22 mouse cellular contexts compared by ENCODE assay signal in the genomic region with DNA sequence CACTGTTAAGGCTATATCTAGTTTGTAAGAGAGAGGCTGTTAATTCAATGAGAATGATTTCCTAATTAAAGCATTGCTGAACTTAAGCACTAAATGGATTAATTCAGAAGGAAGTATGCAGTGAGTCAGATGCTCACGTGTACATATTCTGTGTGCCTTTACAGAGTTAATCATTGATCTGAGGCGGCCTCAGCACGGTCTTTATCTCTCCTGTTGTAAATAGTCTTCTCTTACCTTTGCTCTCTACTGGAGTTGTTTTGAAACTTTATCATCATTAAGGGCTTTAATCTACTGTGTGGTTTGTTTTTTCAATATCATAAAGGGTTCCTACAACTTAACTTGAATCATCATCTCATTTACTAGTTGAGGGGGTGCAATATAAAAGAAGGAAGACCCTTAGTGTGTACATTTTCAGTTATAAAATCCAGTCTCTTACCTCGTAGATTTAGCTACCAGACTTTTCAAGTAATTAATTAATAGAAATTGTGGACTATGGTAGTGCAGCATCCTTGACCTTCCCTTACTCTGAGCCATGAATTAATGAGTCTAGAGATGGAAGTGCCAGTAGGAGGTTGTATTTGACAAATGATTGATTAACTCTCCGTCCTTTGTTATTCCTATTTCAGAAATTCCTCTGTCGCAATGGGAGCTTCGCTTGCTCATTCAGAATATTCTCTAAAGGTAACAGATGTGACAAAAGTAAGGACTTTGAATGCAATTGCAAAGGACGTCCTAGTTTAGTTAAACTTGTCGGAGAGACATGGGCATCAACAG. TPM values are rescaled to one million over a fixed set of nuclear protein-coding genes. Genes with fewer than 3 reads are reported as not detected.
DNase-seq lines count a peak whose midpoint lies in the region; ATAC-seq and TF ChIP-seq lines count a peak whose summit lies in the region.
"Had no signal": no experiment of that assay in that cellular context is flagged by ENCODE, and none has a peak within 500 bp of the region (broad histone marks: within the 10 kb centered on the region; RNA-seq: fewer than 3 reads in every experiment).

No protein-coding gene starts in this region.

- peak; percentile 70 for ATAC-seq in liver, embryonic 15.5 days (ENCODE audit: insufficient read depth)
- no peak; the same call in 1 of the 2 replicates for ATAC-seq in liver, embryonic 11.5 days (replicated peaks; ENCODE audit: low FRiP score)
- peak; percentile 92 for ATAC-seq in stomach, postnatal 0 days (ENCODE audit: low FRiP score, low TSS enrichment)
- no peak for ATAC-seq in heart, embryonic 12.5 days (ENCODE audit: insufficient number of reproducible peaks, low FRiP score)
- ATAC-seq in monocyte, adult 5-6 weeks (replicated peaks; ENCODE audit: insufficient number of reproducible peaks, low FRiP score, low TSS enrichment, poor library complexity, severe bottlenecking): no peak
- ATAC-seq: inflammation-experienced regulatory T-cells, adult 6 months; Patski had no signal

- no peaks in the 10 kb centered on the region for H3K27me3 ChIP-seq in liver, embryonic 15.5 days
- no peaks in the 10 kb centered on the region for H3K27me3 ChIP-seq in liver, embryonic 11.5 days (replicated peaks; ENCODE audit: control insufficient read depth, insufficient read depth, low read length)
- H3K27me3 ChIP-seq in kidney, adult 2 months (replicated peaks; ENCODE audit: control insufficient read depth, insufficient read depth, low read length): no peaks in the 10 kb centered on the region
- no peaks in the 10 kb centered on the region for H3K27me3 ChIP-seq in stomach, postnatal 0 days (ENCODE audit: control insufficient read depth, insufficient read depth, low read length)
- no peaks in the 10 kb centered on the region for H3K27me3 ChIP-seq in heart, embryonic 12.5 days (replicated peaks)
- H3K27me3 ChIP-seq: forebrain, embryonic 12.5 days; hindbrain, embryonic 12.5 days; Patski had no signal

- H3K27ac ChIP-seq in liver, embryonic 15.5 days (replicated peaks): peak overlapping the region; percentile 7; the same call in 1 of the 2 replicates
- no peak overlapping the region for H3K27ac ChIP-seq in liver, embryonic 11.5 days (ENCODE audit: low read depth, low read length)
- H3K27ac ChIP-seq in kidney, adult 2 months (ENCODE audit: insufficient read depth, low read depth, low read length): peak overlapping the region; percentile 96
- no peak overlapping the region for H3K27ac ChIP-seq in stomach, postnatal 0 days (replicated peaks)
- no peak overlapping the region for H3K27ac ChIP-seq in heart, embryonic 12.5 days (ENCODE audit: poor library complexity, severe bottlenecking)
- H3K27ac ChIP-seq: forebrain, embryonic 12.5 days; heart, adult 2 months; hindbrain, embryonic 12.5 days; limb, embryonic 10.5 days had no signal

- no peak overlapping the region for H3K4me2 ChIP-seq in liver, embryonic 15.5 days
- no peak overlapping the region for H3K4me2 ChIP-seq in liver, embryonic 11.5 days
- H3K4me2 ChIP-seq in stomach, postnatal 0 days (replicated peaks; ENCODE audit: low read depth): no peak overlapping the region
- no peak overlapping the region for H3K4me2 ChIP-seq in heart, embryonic 12.5 days
- H3K4me2 ChIP-seq: forebrain, embryonic 12.5 days; hindbrain, embryonic 12.5 days; lung, embryonic 14.5 days had no signal

- no peak for TF ChIP-seq POLR2A in kidney, adult 2 months (IDR thresholded peaks at IDR 0.05; ENCODE audit: low read depth, low read length)

- H3K4me3 ChIP-seq in liver, embryonic 15.5 days (replicated peaks): no peak overlapping the region
- H3K4me3 ChIP-seq in liver, embryonic 11.5 days (ENCODE audit: low read depth, low read length): no peak overlapping the region
- H3K4me3 ChIP-seq in kidney, adult 2 months (ENCODE audit: insufficient read depth, low read depth, low read length): no peak overlapping the region
- H3K4me3 ChIP-seq in stomach, postnatal 0 days (ENCODE audit: low read depth, low read length): no peak overlapping the region
- H3K4me3 ChIP-seq in heart, embryonic 12.5 days: no peak overlapping the region
- H3K4me3 ChIP-seq: forebrain, embryonic 12.5 days; heart, adult 2 months; hindbrain, embryonic 12.5 days; limb, embryonic 10.5 days had no signal

- 62% methylated on average over 9 of the region's 9 CpGs for WGBS in liver, embryonic 15.5 days (ENCODE audit: insufficient replicate concordance)
- WGBS in liver, embryonic 11.5 days: 62% methylated on average over 9 of the region's 9 CpGs
- 47% methylated on average over 9 of the region's 9 CpGs for WGBS in kidney, adult 2 months
- WGBS in stomach, postnatal 0 days: 49% methylated on average over 9 of the region's 9 CpGs
- 78% methylated on average over 9 of the region's 9 CpGs for WGBS in heart, embryonic 12.5 days

- peaks cover 12% of the 10 kb centered on the region; the same call in 1 of the 2 replicates for H3K4me1 ChIP-seq in liver, embryonic 15.5 days (replicated peaks)
- H3K4me1 ChIP-seq in liver, embryonic 11.5 days (replicated peaks; ENCODE audit: control insufficient read depth, insufficient read depth, low read length): no peaks in the 10 kb centered on the region
- peaks cover 10% of the 10 kb centered on the region for H3K4me1 ChIP-seq in kidney, adult 2 months (ENCODE audit: control insufficient read depth, insufficient read depth, low read length)
- H3K4me1 ChIP-seq in stomach, postnatal 0 days (replicated peaks; ENCODE audit: control insufficient read depth, insufficient read depth): no peaks in the 10 kb centered on the region
- H3K4me1 ChIP-seq in heart, embryonic 12.5 days (replicated peaks): no peaks in the 10 kb centered on the region
- H3K4me1 ChIP-seq: forebrain, embryonic 12.5 days; hindbrain, embryonic 12.5 days; limb, embryonic 10.5 days had no signal

- no peak for TF ChIP-seq CTCF in kidney, adult 2 months (conservative IDR thresholded peaks at IDR 0.05; ENCODE audit: insufficient read depth, insufficient read length, low read depth, low read length)
- no peak for TF ChIP-seq CTCF in stomach, postnatal 0 days (IDR thresholded peaks at IDR 0.05; ENCODE audit: low read depth)

- TF ChIP-seq EP300 in stomach, postnatal 0 days (optimal IDR thresholded peaks at IDR 0.05): no peak

- no peak overlapping the region for H3K9ac ChIP-seq in liver, embryonic 15.5 days
- H3K9ac ChIP-seq in liver, embryonic 11.5 days (ENCODE audit: low read depth, low read length): no peak overlapping the region
- no peak overlapping the region for H3K9ac ChIP-seq in stomach, postnatal 0 days (ENCODE audit: low read length)
- no peak overlapping the region for H3K9ac ChIP-seq in heart, embryonic 12.5 days
- H3K9ac ChIP-seq: forebrain, embryonic 12.5 days; hindbrain, embryonic 12.5 days; lung, embryonic 14.5 days had no signal

- H3K9me3 ChIP-seq in liver, embryonic 15.5 days (replicated peaks): no peaks in the 10 kb centered on the region
- H3K9me3 ChIP-seq in liver, embryonic 11.5 days (ENCODE audit: control insufficient read depth, low read length): no peaks in the 10 kb centered on the region
- H3K9me3 ChIP-seq in stomach, postnatal 0 days (ENCODE audit: control insufficient read depth, low read length): no peaks in the 10 kb centered on the region
- H3K9me3 ChIP-seq in heart, embryonic 12.5 days (replicated peaks): no peaks in the 10 kb centered on the region
- H3K9me3 ChIP-seq: forebrain, embryonic 12.5 days; hindbrain, embryonic 12.5 days; limb, embryonic 10.5 days had no signal

- no peak for DNase-seq in liver, embryonic 11.5 days (ENCODE audit: low spot score)
- peak; percentile 81 for DNase-seq in kidney, adult 2 months
- DNase-seq in kidney, postnatal 25 days: peak; percentile 49 to 70
- DNase-seq in stomach, postnatal 0 days (ENCODE audit: low spot score): peak; percentile 43
- DNase-seq in lung, postnatal 25 days (ENCODE audit: low spot score): no peak
- DNase-seq: cerebellum, postnatal 25 days; gastrocnemius, postnatal 10 days; heart, adult 2 months; lung, embryonic 14.5 days; midbrain, embryonic 14.5 days; retina, postnatal 1 day; thymus, postnatal 14 days had no signal

- H3K36me3 ChIP-seq in liver, embryonic 15.5 days (replicated peaks): peaks cover 3% of the 10 kb centered on the region; the same call in 1 of the 2 replicates
- no peaks in the 10 kb centered on the region for H3K36me3 ChIP-seq in liver, embryonic 11.5 days (ENCODE audit: control insufficient read depth, insufficient read depth, low read length)
- no peaks in the 10 kb centered on the region; the same call in 1 of the 2 replicates for H3K36me3 ChIP-seq in kidney, adult 2 months (ENCODE audit: control insufficient read depth, insufficient read depth, low read length)
- no peaks in the 10 kb centered on the region for H3K36me3 ChIP-seq in stomach, postnatal 0 days (ENCODE audit: control insufficient read depth, insufficient read depth, low read length)
- 0 out of 2 replicates have a peak, but pooled peaks cover 3% of the 10 kb centered on the region for H3K36me3 ChIP-seq in heart, embryonic 12.5 days
- H3K36me3 ChIP-seq: forebrain, embryonic 12.5 days; hindbrain, embryonic 12.5 days; limb, embryonic 10.5 days had no signal

RNA-seq across cellular contexts. Expression of gene Abcc2, which starts 14.3 kb away (rescaled TPM):
- 10.6 and 11.7 TPM in 2 replicates for polyA plus RNA-seq in liver, embryonic 15.5 days (2015; fragmentation: Nextera tagmentation; extraction: Ambion mirVana)
- 4.5 and 5.1 TPM in 2 replicates for polyA plus RNA-seq in liver, embryonic 11.5 days (2014; fragmentation: Nextera tagmentation; extraction: Ambion mirVana)
- 158 and 166 TPM in 2 replicates for polyA plus RNA-seq in kidney, adult 2 months (2012; rRNA removed)
- 0.12 and 0.15 TPM in 2 replicates for polyA plus RNA-seq in stomach, postnatal 0 days (2015; fragmentation: Nextera tagmentation; extraction: Ambion mirVana)
- 0.45 TPM in 1 of 2 replicates, not detected in the other for polyA plus RNA-seq in heart, embryonic 12.5 days (2016; fragmentation: Nextera tagmentation; extraction: Ambion mirVana)
- 0.76 to 2.6 TPM (median 1.6 TPM) in 3 replicates for total RNA-seq in monocyte, adult 5-6 weeks (2017)
- total RNA-seq: heart, adult 2 months had no signal
- polyA plus RNA-seq: C2C12; forebrain, embryonic 12.5 days; heart, postnatal 0 days; hindbrain, embryonic 12.5 days; inflammation-experienced regulatory T-cells, adult 6 months; lung, embryonic 14.5 days; midbrain, embryonic 14.5 days; Patski had no signal

RNA-seq across cellular contexts. Expression of gene Cox15, which starts 14.9 kb away (rescaled TPM):
- 4.4 and 4.5 TPM in 2 replicates for polyA plus RNA-seq in liver, embryonic 15.5 days (2015; fragmentation: Nextera tagmentation; extraction: Ambion mirVana)
- 12.3 and 14.0 TPM in 2 replicates for polyA plus RNA-seq in liver, embryonic 11.5 days (2014; fragmentation: Nextera tagmentation; extraction: Ambion mirVana)
- polyA plus RNA-seq in kidney, adult 2 months (2012; rRNA removed): 25.5 and 28.4 TPM in 2 replicates
- polyA plus RNA-seq in stomach, postnatal 0 days (2015; fragmentation: Nextera tagmentation; extraction: Ambion mirVana): 5.3 and 5.6 TPM in 2 replicates
- 12.3 and 13.0 TPM in 2 replicates for polyA plus RNA-seq in heart, embryonic 12.5 days (2016; fragmentation: Nextera tagmentation; extraction: Ambion mirVana)
- 5.5 to 10.8 TPM (median 9.4 TPM) in 3 replicates for total RNA-seq in monocyte, adult 5-6 weeks (2017)

RNA-seq across cellular contexts. Expression of gene Cutc, which starts 14.9 kb away (rescaled TPM):
- 8.9 and 11.4 TPM in 2 replicates for polyA plus RNA-seq in liver, embryonic 15.5 days (2015; fragmentation: Nextera tagmentation; extraction: Ambion mirVana)
- polyA plus RNA-seq in liver, embryonic 11.5 days (2014; fragmentation: Nextera tagmentation; extraction: Ambion mirVana): 19.4 and 22.3 TPM in 2 replicates
- 10.2 and 12.7 TPM in 2 replicates for polyA plus RNA-seq in kidney, adult 2 months (2012; rRNA removed)
- polyA plus RNA-seq in stomach, postnatal 0 days (2015; fragmentation: Nextera tagmentation; extraction: Ambion mirVana): 19.4 and 22.5 TPM in 2 replicates
- polyA plus RNA-seq in heart, embryonic 12.5 days (2016; fragmentation: Nextera tagmentation; extraction: Ambion mirVana): 8.3 and 9.6 TPM in 2 replicates
- 17.4 to 33.6 TPM (median 27.9 TPM) in 3 replicates for total RNA-seq in monocyte, adult 5-6 weeks (2017)

Comparison
In these comparisons a context has a peak if more than half of its experiments do, and no peak if none do; other contexts are left out.
1. ATAC-seq: peak in liver, embryonic 15.5 days (single experiment) and stomach, postnatal 0 days (single experiment); none in liver, embryonic 11.5 days (single experiment), heart, embryonic 12.5 days (single experiment) and monocyte, adult 5-6 weeks (single experiment).
2. H3K27ac ChIP-seq: peak in liver, embryonic 15.5 days (single experiment) and kidney, adult 2 months (single experiment); none in liver, embryonic 11.5 days (single experiment), stomach, postnatal 0 days (single experiment) and heart, embryonic 12.5 days (single experiment).
3. DNase-seq: peak in kidney, adult 2 months (single experiment), kidney, postnatal 25 days (2 of 2) and stomach, postnatal 0 days (single experiment); none in liver, embryonic 11.5 days (single experiment) and lung, postnatal 25 days (single experiment).
4. RNA of gene Abcc2, which starts 14.3 kb away (polyA plus RNA-seq): 158 to 166 TPM in kidney, adult 2 months; 10.6 to 11.7 TPM in liver, embryonic 15.5 days, 4.5 to 5.1 TPM in liver, embryonic 11.5 days, 0.45 TPM in heart, embryonic 12.5 days and 0.12 to 0.15 TPM in stomach, postnatal 0 days; every median in the first group is over 10 times any median in the second.